Mouse (Mus musculus) midbrain, embryonic 10.5 days (tissue): ENCODE data around the gene Cntnap2. TPM values are rescaled to one million over a fixed set of nuclear protein-coding genes. Genes with fewer than 3 reads are reported as not detected.

Source experiments
- DNase-seq: peaks from one replicate; pipeline ENCODE4 v3.0.0-alpha.2; 2017; ENCODE audit warnings: low spot score
- H3K27ac ChIP-seq: fragments of 300-500 bp; sonication (generic); replicated peaks from 2 replicates; pipeline ENCODE4 v1.5.1; 2016; ENCODE audit warnings: mild to moderate bottlenecking
- H3K27me3 ChIP-seq: fragments of 300-500 bp; sonication (generic); 2 replicates; pipeline ENCODE4 v1.6.1; 2016; ENCODE audit warnings: low read depth, mild to moderate bottlenecking; ENCODE audit not compliant: poor library complexity, severe bottlenecking
- H3K36me3 ChIP-seq: fragments of 300-500 bp; sonication (generic); 2 replicates; pipeline ENCODE4 v1.6.1; 2016; ENCODE audit warnings: mild to moderate bottlenecking, moderate library complexity
- H3K4me1 ChIP-seq: fragments of 300-500 bp; sonication (generic); 2 replicates; pipeline ENCODE4 v1.6.1; 2016
- H3K4me3 ChIP-seq: fragments of 300-500 bp; sonication (generic); 2 replicates; pipeline ENCODE4 v1.5.1; 2016; ENCODE audit warnings: mild to moderate bottlenecking, moderate library complexity
- H3K9me3 ChIP-seq: fragments of 300-500 bp; sonication (generic); replicated peaks from 2 replicates; pipeline ENCODE4 v1.6.1; 2016; ENCODE audit warnings: mild to moderate bottlenecking
- WGBS: fragments of 180-500 bp; shearing (Covaris S2); methylation state at CpG from one replicate; pipeline ENCODE4 v1.1.7; 2016; 5-methylcytosine and 5-hydroxymethylcytosine counted together
- polyA plus RNA-seq: library from polyadenylated mRNA; unstranded; fragments of >200 nt; fragmentation: Nextera tagmentation; extraction: Ambion mirVana; gene quantifications from 2 replicates; pipeline ENCODE4 v1.2.1, GENCODE M21; 2016

Gene Cntnap2
- polyA plus RNA-seq, 1 experiment from 2014 or later: 23.2 TPM

GRCm38 (mm10) chr6:46918701-46919274 lies 1859.6 kb downstream of the Cntnap2 start:
- no peaks in the 10 kb centered on the region for H3K4me1 ChIP-seq
- H3K4me3 ChIP-seq: no peak overlapping the region
- no peaks in the 10 kb centered on the region for H3K36me3 ChIP-seq
- no peaks in the 10 kb centered on the region for H3K27me3 ChIP-seq
- H3K9me3 ChIP-seq: no peaks in the 10 kb centered on the region
- H3K27ac ChIP-seq: no peak overlapping the region
- DNase-seq: no peak
- 75% methylated on average over 8 of the region's 8 CpGs for WGBS

GRCm38 (mm10) chr6:46919973-46920372 lies 1860.8 kb downstream of the Cntnap2 start:
- no peak for DNase-seq
- Histone ChIP-seq H3K9me3 (no peaks in the 10 kb centered on the region), H3K27ac (no peak overlapping the region), H3K36me3 (no peaks in the 10 kb centered on the region), H3K27me3 (no peaks in the 10 kb centered on the region), H3K4me3 (no peak overlapping the region), H3K4me1 (no peaks in the 10 kb centered on the region)
- 85% methylated on average over 3 of the region's 3 CpGs for WGBS

GRCm38 (mm10) chr6:46924709-46925108 lies 1865.6 kb downstream of the Cntnap2 start:
- Histone ChIP-seq H3K27me3 (no peaks in the 10 kb centered on the region), H3K9me3 (no peaks in the 10 kb centered on the region), H3K27ac (no peak overlapping the region), H3K36me3 (no peaks in the 10 kb centered on the region), H3K4me1 (no peaks in the 10 kb centered on the region), H3K4me3 (no peak overlapping the region)
- 77% methylated on average over 7 of the region's 7 CpGs for WGBS
- no peak for DNase-seq

GRCm38 (mm10) chr6:46945703-46946102 lies 1886.5 kb downstream of the Cntnap2 start:
- Histone ChIP-seq H3K4me3 (no peak overlapping the region), H3K4me1 (no peaks in the 10 kb centered on the region), H3K9me3 (no peaks in the 10 kb centered on the region), H3K36me3 (no peaks in the 10 kb centered on the region), H3K27me3 (no peaks in the 10 kb centered on the region), H3K27ac (no peak overlapping the region)
- no peak for DNase-seq
- WGBS: 60% methylated on average over 4 of the region's 4 CpGs

- Histone ChIP-seq H3K27ac (no peak overlapping the region), H3K9me3 (no peaks in the 10 kb centered on the region), H3K4me1 (no peaks in the 10 kb centered on the region), H3K36me3 (no peaks in the 10 kb centered on the region), H3K27me3 (no peaks in the 10 kb centered on the region), H3K4me3 (no peak overlapping the region)
- 37% methylated on average over 10 of the region's 10 CpGs for WGBS
- peak; percentile 75 for DNase-seq
These were observed 1902.0 kb downstream of the Cntnap2 start for GRCm38 (mm10) chr6:46961022-46961686.

- 68% methylated on average over 2 of the region's 2 CpGs for WGBS
- no peak for DNase-seq
- H3K36me3 ChIP-seq: no peaks in the 10 kb centered on the region
These were observed 1904.1 kb downstream of the Cntnap2 start for GRCm38 (mm10) chr6:46963261-46963660.

GRCm38 (mm10) chr6:46963693-46964092 lies 1904.5 kb downstream of the Cntnap2 start:
- no peaks in the 10 kb centered on the region for H3K9me3 ChIP-seq
- WGBS: 76% methylated on average over 3 of the region's 3 CpGs
- no peaks in the 10 kb centered on the region for H3K27me3 ChIP-seq
- no peak overlapping the region for H3K4me3 ChIP-seq
- no peaks in the 10 kb centered on the region for H3K4me1 ChIP-seq
- no peak for DNase-seq
- H3K27ac ChIP-seq: no peak overlapping the region
- no peaks in the 10 kb centered on the region for H3K36me3 ChIP-seq

More at GRCm38 (mm10) chr6:46963261-46963660, 1904.1 kb downstream of the Cntnap2 start:
- Histone ChIP-seq H3K27ac (no peak overlapping the region), H3K27me3 (no peaks in the 10 kb centered on the region), H3K4me1 (no peaks in the 10 kb centered on the region), H3K4me3 (no peak overlapping the region), H3K9me3 (no peaks in the 10 kb centered on the region)

- H3K27me3 ChIP-seq: no peaks in the 10 kb centered on the region
- no peak overlapping the region for H3K27ac ChIP-seq
- no peaks in the 10 kb centered on the region for H3K36me3 ChIP-seq
- WGBS: 88% methylated on average over 2 of the region's 2 CpGs
- no peaks in the 10 kb centered on the region for H3K9me3 ChIP-seq
- DNase-seq: no peak
- H3K4me3 ChIP-seq: no peak overlapping the region
- no peaks in the 10 kb centered on the region for H3K4me1 ChIP-seq
These were observed 1913.5 kb downstream of the Cntnap2 start for GRCm38 (mm10) chr6:46972640-46973039.

GRCm38 (mm10) chr6:46996010-46996602 lies 1936.9 kb downstream of the Cntnap2 start:
- no peak overlapping the region for H3K4me3 ChIP-seq
- no peak for DNase-seq
- no peak overlapping the region for H3K27ac ChIP-seq
- whole genome bisulfite sequencing: 85% methylated on average over 6 of the region's 6 CpGs
- H3K27me3 ChIP-seq: no peaks in the 10 kb centered on the region
- H3K36me3 ChIP-seq: no peaks in the 10 kb centered on the region
- H3K9me3 ChIP-seq: no peaks in the 10 kb centered on the region
- no peaks in the 10 kb centered on the region for H3K4me1 ChIP-seq

- Histone ChIP-seq H3K27me3 (no peaks in the 10 kb centered on the region), H3K9me3 (no peaks in the 10 kb centered on the region), H3K4me3 (no peak overlapping the region), H3K27ac (no peak overlapping the region), H3K36me3 (no peaks in the 10 kb centered on the region), H3K4me1 (no peaks in the 10 kb centered on the region)
- no peak for DNase-seq
- 89% methylated on average over 3 of the region's 3 CpGs for WGBS
These were observed 1945.3 kb downstream of the Cntnap2 start for GRCm38 (mm10) chr6:47004430-47004829.

- H3K4me1 ChIP-seq: no peaks in the 10 kb centered on the region
- no peaks in the 10 kb centered on the region for H3K9me3 ChIP-seq
- 88% methylated on average over 4 of the region's 4 CpGs for whole genome bisulfite sequencing
- no peaks in the 10 kb centered on the region for H3K27me3 ChIP-seq
- no peak for DNase-seq
- H3K4me3 ChIP-seq: no peak overlapping the region
- H3K36me3 ChIP-seq: no peaks in the 10 kb centered on the region
- no peak overlapping the region for H3K27ac ChIP-seq
These were observed 1953.8 kb downstream of the Cntnap2 start for GRCm38 (mm10) chr6:47012933-47013332.

GRCm38 (mm10) chr6:47013535-47013934 lies 1954.4 kb downstream of the Cntnap2 start:
- peak; percentile 81 for DNase-seq
- Histone ChIP-seq H3K27ac (no peak overlapping the region), H3K9me3 (no peaks in the 10 kb centered on the region), H3K27me3 (no peaks in the 10 kb centered on the region), H3K36me3 (no peaks in the 10 kb centered on the region), H3K4me1 (no peaks in the 10 kb centered on the region), H3K4me3 (no peak overlapping the region)
- 17% methylated on average over 4 of the region's 4 CpGs for WGBS

GRCm38 (mm10) chr6:47014886-47015586 lies 1955.9 kb downstream of the Cntnap2 start:
- Histone ChIP-seq H3K4me3 (no peak overlapping the region), H3K27ac (no peak overlapping the region), H3K27me3 (no peaks in the 10 kb centered on the region), H3K4me1 (no peaks in the 10 kb centered on the region), H3K36me3 (no peaks in the 10 kb centered on the region), H3K9me3 (no peaks in the 10 kb centered on the region)
- 90% methylated on average over 1 of the region's 1 CpGs for whole genome bisulfite sequencing
- no peak for DNase-seq
